Mouse (Mus musculus) heart, embryonic 13.5 days (tissue): ENCODE measurements around the gene Etnk2. TPM values are rescaled to one million over a fixed set of nuclear protein-coding genes. Genes with fewer than 3 reads are reported as not detected.

Source experiments
- ATAC-seq: fragments of 200-750 bp; cut with Nextera tagmentation; 2 replicates; pipeline ENCODE4 v1.8.0; 2017; ENCODE audit warnings: moderate TSS enrichment; ENCODE audit not compliant: insufficient number of reproducible peaks, low FRiP score, low TSS enrichment; ENCODE audit errors: extremely low read depth
- H3K27ac ChIP-seq: fragments of 300-500 bp; sonication (generic); replicated peaks from 2 replicates; pipeline ENCODE4 v1.5.1; 2015; ENCODE audit warnings: moderate library complexity, mild to moderate bottlenecking, inconsistent platforms
- H3K27me3 ChIP-seq: fragments of 300-500 bp; sonication (generic); replicated peaks from 2 replicates; pipeline ENCODE4 v1.6.1; 2015; ENCODE audit warnings: mild to moderate bottlenecking, inconsistent platforms
- H3K36me3 ChIP-seq: fragments of 300-500 bp; sonication (generic); 2 replicates; pipeline ENCODE4 v1.6.1; 2015; ENCODE audit warnings: mild to moderate bottlenecking, inconsistent platforms
- H3K4me1 ChIP-seq: fragments of 300-500 bp; sonication (generic); 2 replicates; pipeline ENCODE4 v1.6.1; 2015; ENCODE audit warnings: inconsistent platforms
- H3K4me2 ChIP-seq: fragments of 300-500 bp; sonication (generic); 2 replicates; pipeline ENCODE4 v1.6.1; 2015; ENCODE audit warnings: inconsistent platforms, mild to moderate bottlenecking, moderate library complexity
- H3K4me3 ChIP-seq: fragments of 300-500 bp; sonication (generic); 2 replicates; pipeline ENCODE4 v1.5.1; 2015; ENCODE audit warnings: moderate library complexity, mild to moderate bottlenecking, inconsistent platforms
- H3K9ac ChIP-seq: fragments of 300-500 bp; sonication (generic); 2 replicates; pipeline ENCODE4 v1.6.1; 2015; ENCODE audit warnings: inconsistent platforms, mild to moderate bottlenecking, moderate library complexity
- H3K9me3 ChIP-seq: fragments of 300-500 bp; sonication (generic); 2 replicates; pipeline ENCODE4 v1.6.1; 2016; ENCODE audit warnings: inconsistent platforms
- WGBS: fragments of 180-500 bp; shearing (Covaris S2); methylation state at CpG from one replicate; pipeline ENCODE4 v1.1.7; 2015; ENCODE audit warnings: mixed read lengths; 5-methylcytosine and 5-hydroxymethylcytosine counted together
- polyA plus RNA-seq: library from polyadenylated mRNA; unstranded; fragments of >200 nt; fragmentation: Nextera tagmentation; extraction: Ambion mirVana; gene quantifications from 2 replicates; pipeline ENCODE4 v1.2.1, GENCODE M21; 2015

Etnk2 gene
- polyA plus RNA-seq, 1 experiment from 2014 or later: 1.5 TPM

DNA sequence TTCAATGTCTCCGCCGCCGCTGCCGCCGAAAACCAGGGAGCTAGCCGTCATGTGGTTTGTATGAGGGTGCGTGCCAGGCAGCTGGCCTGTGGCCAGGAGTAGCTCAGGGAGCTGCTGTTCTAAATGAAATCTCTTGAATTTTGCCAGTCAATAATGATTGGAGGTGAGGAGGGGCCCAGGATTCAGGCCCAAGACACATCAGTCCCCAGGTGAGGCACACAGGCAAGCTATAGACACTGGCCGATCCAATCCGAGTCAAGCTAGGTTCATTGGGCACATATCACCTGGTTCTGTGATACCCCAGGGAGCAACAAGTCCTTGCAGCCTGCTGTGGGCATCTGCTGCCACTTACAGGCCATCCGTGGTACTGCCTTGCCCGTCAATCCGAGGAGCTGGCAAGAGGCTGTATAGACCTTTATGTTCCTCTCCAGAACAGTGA is 10.0 kb upstream of the Etnk2 start:
- H3K4me2 ChIP-seq: no peak overlapping the region
- H3K36me3 ChIP-seq: no peaks in the 10 kb centered on the region
- H3K4me1 ChIP-seq: peaks cover 8% of the 10 kb centered on the region; the same call in 1 of the 2 replicates
- H3K9ac ChIP-seq: no peak overlapping the region
- H3K4me3 ChIP-seq: no peak overlapping the region
- H3K27me3 ChIP-seq: peaks cover 72% of the 10 kb centered on the region
- no peaks in the 10 kb centered on the region for H3K9me3 ChIP-seq
- no peak for ATAC-seq
- WGBS: 39% methylated on average over 12 of the region's 12 CpGs
- H3K27ac ChIP-seq: no peak overlapping the region

DNA sequence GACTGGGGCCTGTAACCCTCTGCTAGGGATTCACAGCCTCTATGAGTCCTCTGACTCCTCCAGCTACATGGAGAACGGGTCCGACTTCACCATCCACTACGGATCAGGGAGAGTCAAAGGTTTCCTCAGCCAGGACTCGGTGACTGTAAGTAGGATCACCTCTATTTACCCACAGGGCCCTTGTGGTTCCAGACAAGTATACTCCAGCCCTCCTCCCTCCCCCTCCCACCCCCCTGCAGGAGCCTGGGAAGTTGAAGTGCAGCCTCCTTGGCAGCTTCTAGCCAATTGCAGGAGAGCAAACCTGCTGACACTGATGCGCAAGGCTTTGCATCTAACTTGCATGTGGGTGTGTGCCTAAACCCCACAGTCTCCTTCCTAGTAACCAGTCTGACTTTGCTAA is 7.9 kb upstream of the Etnk2 start:
- WGBS: 51% methylated on average over 5 of the region's 5 CpGs
- Histone ChIP-seq H3K27me3 (peaks cover 84% of the 10 kb centered on the region), H3K4me3 (no peak overlapping the region), H3K9ac (no peak overlapping the region), H3K4me2 (no peak overlapping the region), H3K9me3 (no peaks in the 10 kb centered on the region), H3K27ac (no peak overlapping the region), H3K4me1 (peaks cover 5% of the 10 kb centered on the region; the same call in 1 of the 2 replicates), H3K36me3 (no peaks in the 10 kb centered on the region)
- ATAC-seq: no peak

DNA sequence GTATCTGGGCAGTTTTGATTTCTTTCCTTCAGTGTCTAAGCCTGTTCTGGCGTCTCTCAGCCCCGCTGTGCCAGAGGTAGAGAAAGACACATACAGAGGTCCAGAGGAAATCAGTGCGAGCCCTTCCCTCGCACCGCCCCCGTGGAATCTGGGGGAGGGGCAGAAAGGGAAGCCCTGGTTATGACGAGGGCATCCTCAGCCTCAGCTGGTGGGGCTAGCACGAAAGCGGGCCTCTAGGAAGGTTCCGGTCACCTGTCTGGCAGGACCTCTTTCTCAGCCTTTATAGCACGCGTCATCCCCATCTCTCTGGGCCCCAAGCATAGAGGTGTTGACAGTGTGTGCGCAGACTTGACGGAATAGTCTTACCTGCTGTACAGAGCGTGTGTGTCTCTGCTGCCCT is 7.5 kb upstream of the Etnk2 start:
- no peak for ATAC-seq
- Histone ChIP-seq H3K27me3 (peaks cover 83% of the 10 kb centered on the region), H3K4me3 (no peak overlapping the region), H3K27ac (no peak overlapping the region), H3K9me3 (no peaks in the 10 kb centered on the region), H3K4me2 (no peak overlapping the region), H3K9ac (no peak overlapping the region), H3K36me3 (no peaks in the 10 kb centered on the region), H3K4me1 (peaks cover 5% of the 10 kb centered on the region; the same call in 1 of the 2 replicates)
- WGBS: 44% methylated on average over 15 of the region's 15 CpGs

DNA sequence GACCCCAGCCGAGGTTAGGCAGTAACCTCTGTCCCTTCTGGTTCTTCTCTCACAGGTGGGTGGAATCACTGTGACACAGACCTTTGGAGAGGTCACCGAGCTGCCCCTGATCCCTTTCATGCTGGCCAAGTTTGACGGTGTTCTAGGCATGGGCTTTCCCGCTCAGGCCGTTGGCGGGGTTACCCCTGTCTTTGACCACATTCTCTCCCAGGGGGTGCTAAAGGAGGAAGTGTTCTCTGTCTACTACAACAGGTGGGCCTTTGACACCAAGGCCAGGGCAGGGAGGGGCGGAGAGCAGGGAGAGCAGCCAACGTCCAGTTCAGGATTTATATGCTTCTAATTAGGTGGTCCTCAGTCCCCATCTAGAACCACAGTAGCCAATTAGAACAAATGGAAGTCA is 7.0 kb upstream of the Etnk2 start:
- 57% methylated on average over 8 of the region's 8 CpGs for WGBS
- H3K27ac ChIP-seq: no peak overlapping the region
- no peak overlapping the region for H3K4me2 ChIP-seq
- H3K4me3 ChIP-seq: no peak overlapping the region
- no peaks in the 10 kb centered on the region for H3K9me3 ChIP-seq
- no peaks in the 10 kb centered on the region for H3K36me3 ChIP-seq
- peaks cover 79% of the 10 kb centered on the region for H3K27me3 ChIP-seq
- ATAC-seq: no peak
- H3K9ac ChIP-seq: no peak overlapping the region
- H3K4me1 ChIP-seq: peaks cover 5% of the 10 kb centered on the region; the same call in 1 of the 2 replicates

DNA sequence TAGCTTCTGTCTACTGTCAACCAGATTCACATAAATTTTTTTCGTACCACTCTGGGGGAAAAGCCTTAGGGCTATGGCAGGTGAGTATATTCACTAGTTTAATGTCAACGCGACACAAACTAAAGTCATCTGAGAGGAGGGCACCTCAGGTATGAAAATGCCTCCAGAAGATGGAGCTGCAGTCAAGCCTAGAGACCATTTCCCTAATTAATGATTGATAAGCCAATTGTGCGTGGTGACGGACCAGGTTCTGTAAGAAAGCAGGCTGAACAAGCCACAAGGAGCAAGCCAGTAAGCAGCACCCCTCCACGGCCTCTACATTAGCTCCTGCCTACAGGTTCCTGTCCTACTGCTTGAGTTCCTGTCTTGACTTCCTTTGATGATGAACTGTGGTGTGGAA is 2.4 kb upstream of the Etnk2 start:
- no peaks in the 10 kb centered on the region for H3K9me3 ChIP-seq
- H3K27ac ChIP-seq: no peak overlapping the region
- H3K36me3 ChIP-seq: no peaks in the 10 kb centered on the region
- H3K4me3 ChIP-seq: no peak overlapping the region
- no peak for ATAC-seq
- H3K9ac ChIP-seq: no peak overlapping the region
- H3K27me3 ChIP-seq: peaks cover 78% of the 10 kb centered on the region
- H3K4me2 ChIP-seq: no peak overlapping the region
- 86% methylated on average over 6 of the region's 6 CpGs for WGBS
- H3K4me1 ChIP-seq: peaks cover 26% of the 10 kb centered on the region

DNA sequence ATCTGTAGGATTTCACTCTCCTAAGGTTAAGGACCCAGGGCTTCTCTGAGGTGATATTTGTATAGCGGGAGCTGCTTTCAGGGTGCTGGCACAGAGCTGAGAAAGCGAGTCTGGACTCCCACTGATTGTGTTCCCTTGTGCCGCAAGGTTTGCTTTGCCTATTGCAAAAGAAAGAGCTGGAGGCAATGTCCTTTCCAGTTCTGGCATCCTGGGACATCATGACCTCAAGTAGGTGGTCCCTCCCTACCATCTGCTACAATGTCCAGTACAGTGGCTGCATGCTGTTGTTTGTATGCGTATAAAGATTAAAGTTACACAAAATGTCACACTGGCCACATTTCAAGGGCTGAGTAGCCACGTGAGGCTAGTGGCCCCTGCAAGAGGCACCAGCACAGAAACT is 1.3 kb upstream of the Etnk2 start:
- no peaks in the 10 kb centered on the region for H3K9me3 ChIP-seq
- no peaks in the 10 kb centered on the region for H3K36me3 ChIP-seq
- no peak for ATAC-seq
- no peak overlapping the region for H3K27ac ChIP-seq
- WGBS: 85% methylated on average over 5 of the region's 5 CpGs
- peaks cover 79% of the 10 kb centered on the region for H3K27me3 ChIP-seq
- no peak overlapping the region for H3K9ac ChIP-seq
- H3K4me3 ChIP-seq: no peak overlapping the region
- no peak overlapping the region for H3K4me2 ChIP-seq
- peaks cover 25% of the 10 kb centered on the region for H3K4me1 ChIP-seq

DNA sequence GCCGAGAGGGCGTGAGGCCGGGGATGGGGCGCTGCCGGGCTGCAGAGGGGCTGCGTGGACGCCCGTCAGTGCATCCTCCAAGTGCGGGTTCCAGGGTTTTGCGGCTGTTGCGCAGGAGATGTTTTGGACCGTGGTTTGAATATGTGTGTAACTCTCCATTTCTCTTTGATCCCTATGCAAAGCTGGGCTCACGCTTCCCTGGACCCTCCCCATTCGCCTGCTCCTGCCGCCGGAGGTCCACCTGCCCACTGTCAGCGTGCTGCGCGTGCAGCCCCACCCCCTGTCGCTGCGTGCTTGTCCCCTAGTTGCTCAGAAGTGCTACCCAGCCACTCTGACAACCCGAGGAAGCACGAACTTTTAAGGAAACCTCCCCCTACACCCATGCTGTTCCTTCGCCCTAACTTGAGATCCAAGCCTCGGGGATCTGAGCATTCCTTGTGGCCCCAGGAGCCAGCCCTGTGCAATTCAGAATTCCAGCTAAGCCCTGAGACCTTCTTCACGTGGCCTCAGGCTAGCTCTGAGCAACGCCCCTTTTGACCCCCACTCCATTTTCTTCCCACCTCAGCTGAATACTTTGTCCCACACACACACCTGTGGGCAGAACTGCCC is 754 bp downstream of the Etnk2 start:
- Histone ChIP-seq H3K27ac (no peak overlapping the region), H3K36me3 (no peaks in the 10 kb centered on the region), H3K4me3 (peak overlapping the region; percentile 61), H3K27me3 (peaks cover 61% of the 10 kb centered on the region), H3K9me3 (no peaks in the 10 kb centered on the region), H3K9ac (peak overlapping the region; percentile 71), H3K4me2 (peak overlapping the region; percentile 88), H3K4me1 (peaks cover 40% of the 10 kb centered on the region)
- 3% methylated on average over 27 of the region's 27 CpGs for WGBS
- ATAC-seq: no peak

DNA sequence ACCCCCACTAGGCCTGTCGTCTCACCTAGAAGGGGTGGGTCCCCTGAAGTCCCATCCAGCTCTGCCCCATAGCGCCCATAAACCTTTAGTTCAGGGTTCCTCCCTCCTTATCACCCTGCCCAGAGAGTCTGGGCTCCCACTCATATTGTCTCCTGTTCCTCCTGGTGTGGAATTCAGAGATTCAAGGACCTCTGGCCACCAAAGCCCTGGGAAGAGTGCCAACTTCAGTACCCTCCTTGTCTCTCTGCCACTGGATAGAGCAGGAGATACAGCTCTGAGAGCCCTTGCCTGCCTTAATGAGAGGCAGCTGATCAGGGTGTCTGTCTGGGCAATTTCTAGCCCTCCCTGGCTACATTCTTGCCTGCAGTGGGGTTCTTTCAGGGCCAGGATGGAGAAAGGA is 1.5 kb downstream of the Etnk2 start:
- no peak for ATAC-seq
- Histone ChIP-seq H3K4me1 (peaks cover 40% of the 10 kb centered on the region), H3K9ac (no peak overlapping the region; the same call in 1 of the 2 replicates), H3K4me2 (0 out of 2 replicates have a peak overlapping the region, but pooled peaks have one; percentile 88), H3K27me3 (peaks cover 53% of the 10 kb centered on the region), H3K36me3 (no peaks in the 10 kb centered on the region), H3K9me3 (no peaks in the 10 kb centered on the region), H3K4me3 (no peak overlapping the region; the same call in 1 of the 2 replicates), H3K27ac (no peak overlapping the region)
- WGBS: 33% methylated on average over 2 of the region's 2 CpGs

DNA sequence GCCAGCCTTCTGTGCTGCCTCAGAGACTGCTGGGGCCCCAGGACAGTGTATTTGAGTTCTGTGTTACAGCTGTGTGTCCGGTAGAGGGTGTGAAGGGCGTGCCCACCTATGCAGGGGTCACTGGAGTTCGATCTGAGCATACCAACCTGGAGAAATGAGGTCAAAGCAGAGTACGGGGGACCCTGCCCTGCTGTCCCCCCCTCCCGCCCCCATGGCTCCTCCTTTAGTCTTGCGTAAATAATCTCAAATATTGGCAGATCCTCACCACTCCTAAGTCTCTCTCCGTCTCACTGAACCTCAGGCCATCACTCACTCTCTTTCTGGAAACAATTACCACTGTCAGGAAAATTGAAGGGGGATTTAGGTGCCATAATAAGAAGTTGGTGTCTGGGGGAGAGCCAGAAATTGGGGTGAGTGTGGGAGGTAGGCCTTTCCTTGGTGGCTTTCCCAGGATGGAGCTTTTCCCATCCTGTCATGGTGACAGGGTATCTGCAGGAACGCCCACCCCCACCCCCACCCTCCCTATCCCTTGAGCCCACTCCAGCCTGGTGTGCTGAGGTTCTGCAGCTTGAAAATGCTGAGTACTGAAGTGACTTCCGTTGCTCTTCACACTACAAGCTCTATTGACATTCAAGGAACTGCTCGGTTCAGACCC is 3.7 kb downstream of the Etnk2 start:
- Histone ChIP-seq H3K36me3 (no peaks in the 10 kb centered on the region), H3K4me3 (no peak overlapping the region), H3K27ac (no peak overlapping the region), H3K27me3 (peaks cover 44% of the 10 kb centered on the region), H3K9ac (no peak overlapping the region), H3K4me2 (no peak overlapping the region), H3K9me3 (no peaks in the 10 kb centered on the region), H3K4me1 (peaks cover 40% of the 10 kb centered on the region)
- 48% methylated on average over 10 of the region's 10 CpGs for WGBS
- no peak for ATAC-seq

DNA sequence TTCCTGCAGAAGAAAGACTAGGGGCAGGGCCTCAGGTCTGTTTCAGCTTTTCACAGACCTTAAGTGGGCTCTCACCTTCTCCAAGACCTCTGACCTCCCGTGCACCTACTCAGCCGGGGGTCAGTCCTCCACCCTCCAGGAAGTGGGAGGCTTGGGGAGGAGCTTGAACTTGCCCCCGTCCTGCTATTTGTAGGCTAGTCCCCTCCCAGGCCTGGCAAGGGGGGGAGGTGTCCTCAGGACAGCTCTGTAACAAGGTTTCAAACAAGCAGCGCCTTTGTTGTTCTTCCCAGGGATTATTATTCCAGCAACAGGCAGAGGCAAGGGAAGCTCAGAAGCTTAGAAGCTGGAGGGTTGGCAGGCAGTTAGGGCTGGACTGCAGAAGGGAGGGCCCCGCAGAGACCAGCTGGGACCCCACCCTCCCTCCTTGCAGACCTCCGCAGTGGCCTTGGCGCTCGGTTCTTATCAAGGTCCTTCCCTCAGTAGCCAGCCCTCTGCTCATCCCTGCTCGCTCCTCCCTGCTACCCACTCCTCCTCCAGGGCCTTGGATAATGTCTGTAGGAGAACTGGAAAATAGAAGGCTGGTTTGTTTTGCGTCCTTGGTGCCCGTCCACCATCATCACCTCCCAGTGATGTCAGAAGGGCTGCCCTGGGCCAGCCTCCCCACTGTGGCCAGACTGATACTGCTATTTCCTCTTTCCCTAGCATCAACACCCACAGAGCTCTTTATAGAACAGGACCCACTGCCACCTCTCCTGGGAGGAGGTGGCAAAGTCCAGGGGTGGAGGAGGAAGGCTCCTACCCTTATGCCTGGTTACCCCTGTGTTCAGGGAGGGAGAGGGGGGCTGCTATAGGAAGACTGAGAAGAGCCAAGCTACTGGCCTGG is 4.5 kb downstream of the Etnk2 start:
- H3K27me3 ChIP-seq: peaks cover 37% of the 10 kb centered on the region
- H3K36me3 ChIP-seq: no peaks in the 10 kb centered on the region
- no peaks in the 10 kb centered on the region for H3K9me3 ChIP-seq
- H3K9ac ChIP-seq: peak overlapping the region; percentile 24; the same call in 1 of the 2 replicates
- peak overlapping the region; percentile 53; the same call in 1 of the 2 replicates for H3K27ac ChIP-seq
- no peak overlapping the region for H3K4me3 ChIP-seq
- WGBS: 9% methylated on average over 11 of the region's 11 CpGs
- H3K4me1 ChIP-seq: peaks cover 44% of the 10 kb centered on the region
- peak overlapping the region; percentile 25 for H3K4me2 ChIP-seq
- no peak for ATAC-seq

DNA sequence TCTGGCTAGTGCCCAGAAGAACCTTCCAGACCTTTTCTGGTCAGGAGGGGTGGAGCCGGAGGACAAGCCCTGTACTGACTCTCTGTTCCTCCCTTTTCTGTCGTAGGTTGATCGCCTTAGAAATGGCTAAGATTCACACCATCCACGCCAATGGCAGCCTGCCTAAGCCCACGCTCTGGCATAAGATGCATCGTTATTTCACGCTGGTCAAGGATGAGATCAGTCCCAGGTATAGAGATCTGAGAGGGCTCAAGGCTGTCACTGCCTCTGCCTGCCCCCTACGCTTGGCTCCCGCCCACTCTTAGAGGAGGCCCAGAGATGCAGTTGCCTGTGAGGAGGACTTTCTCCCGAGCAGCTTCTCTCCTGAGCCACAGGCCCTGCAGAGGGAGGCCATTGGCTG is 5.3 kb downstream of the Etnk2 start:
- H3K4me1 ChIP-seq: peaks cover 39% of the 10 kb centered on the region
- WGBS: 56% methylated on average over 10 of the region's 10 CpGs
- peaks cover 33% of the 10 kb centered on the region for H3K27me3 ChIP-seq

More for the DNA sequence above, 5.3 kb downstream of the Etnk2 start:
- H3K27ac ChIP-seq: no peak overlapping the region
- H3K4me2 ChIP-seq: no peak overlapping the region
- no peak overlapping the region for H3K4me3 ChIP-seq
- no peak overlapping the region; the same call in 1 of the 2 replicates for H3K9ac ChIP-seq
- no peaks in the 10 kb centered on the region for H3K9me3 ChIP-seq
- no peaks in the 10 kb centered on the region for H3K36me3 ChIP-seq
- ATAC-seq: no peak
